Mouse (Mus musculus): ENCODE results near the gene Gm49322. TPM values are rescaled to one million over a fixed set of nuclear protein-coding genes. Genes with fewer than 3 reads are reported as not detected.
A peak's percentile ranks its signal among the peaks of the same experiment; 100 is the strongest.
"Not testable (repeated sequence)": the region's sequence is repeated elsewhere in the genome, so short reads cannot be mapped to it uniquely, and the experiment has no call there.

The Gm49322 gene
- total RNA-seq, 2 experiments from 2014 or later = 0.21 to 0.33 TPM

DNA sequence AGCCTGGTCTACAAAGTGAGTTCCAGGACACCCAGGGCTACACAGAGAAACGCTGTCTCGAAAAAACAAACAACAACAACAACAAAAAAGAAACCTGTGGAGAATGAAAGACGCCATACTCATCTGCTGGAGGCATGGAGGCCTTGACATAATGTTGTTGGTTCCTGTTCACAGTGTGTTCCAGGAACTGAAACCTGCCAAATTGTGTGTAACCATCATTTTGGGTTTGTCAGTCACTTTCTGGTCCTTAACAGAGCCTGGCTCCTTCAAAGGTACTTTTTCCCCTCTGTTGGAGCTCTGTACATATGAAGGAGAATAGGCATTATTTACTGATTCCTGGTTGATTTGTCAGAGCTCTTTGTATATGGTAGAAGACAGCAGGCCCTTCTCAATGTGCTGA lies 6.1 kb downstream of the Gm49322 start:
- DNase-seq = no peak

DNA sequence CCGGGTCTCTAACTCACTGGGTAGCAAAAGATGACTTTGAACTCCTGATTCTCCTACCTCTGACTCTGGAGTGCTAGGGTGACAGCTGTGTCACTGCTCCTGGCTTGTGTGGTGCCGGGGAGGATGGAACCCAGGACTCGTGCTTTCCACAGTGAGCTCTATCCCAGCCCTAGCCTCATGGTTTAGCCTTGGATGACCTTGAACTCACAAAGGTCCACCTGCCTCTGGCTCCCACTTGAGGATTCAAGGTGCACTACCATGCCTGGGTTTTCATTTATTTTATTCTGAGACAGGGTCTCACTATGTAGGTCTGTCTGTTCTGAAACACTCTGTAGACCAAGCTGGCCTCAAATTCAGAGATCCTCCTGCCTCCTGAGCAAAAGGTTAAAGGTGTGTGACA lies 8.0 kb downstream of the Gm49322 start:
- no peak for DNase-seq

DNA sequence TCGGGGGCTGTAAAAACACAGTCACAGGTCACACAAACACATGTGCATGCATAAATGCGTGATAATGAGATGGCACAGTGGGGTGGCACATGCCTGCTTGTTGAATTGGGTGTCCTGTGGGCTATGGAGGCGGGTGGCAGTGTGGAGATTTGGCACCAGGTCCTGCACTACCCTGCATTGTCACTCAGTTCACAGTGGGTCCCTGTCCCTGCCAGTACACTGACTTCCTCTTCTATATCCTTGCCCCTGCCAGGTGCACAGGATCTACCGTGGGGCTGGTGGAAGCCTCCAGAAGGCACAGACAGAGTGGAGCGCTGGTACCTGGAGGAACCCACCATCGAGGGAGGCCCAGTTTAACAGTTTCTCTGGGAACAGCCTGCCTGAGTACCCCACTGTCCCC lies 8.5 kb downstream of the Gm49322 start:
- DNase-seq = no peak

DNA sequence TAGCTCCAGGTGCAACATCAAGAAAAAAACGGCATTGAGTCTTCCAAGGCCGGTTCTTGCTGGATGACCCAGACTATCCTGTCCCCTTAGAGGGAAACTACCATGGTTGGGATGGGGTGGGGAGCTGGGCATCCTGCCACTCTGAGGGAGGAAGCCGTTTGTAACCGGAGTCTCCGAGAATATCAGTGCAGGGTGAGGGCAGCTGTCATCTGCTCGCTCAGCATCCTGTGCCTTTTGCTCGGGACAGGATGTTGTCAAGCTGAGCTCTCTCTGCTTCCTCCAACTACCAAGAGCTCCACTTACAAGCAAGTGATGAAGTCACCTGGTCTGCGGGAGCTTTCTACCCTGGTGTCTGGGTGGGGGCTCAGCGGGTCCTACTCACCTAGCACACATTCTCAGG lies 12.4 kb downstream of the Gm49322 start:
- peak; percentile 59 for DNase-seq

DNA sequence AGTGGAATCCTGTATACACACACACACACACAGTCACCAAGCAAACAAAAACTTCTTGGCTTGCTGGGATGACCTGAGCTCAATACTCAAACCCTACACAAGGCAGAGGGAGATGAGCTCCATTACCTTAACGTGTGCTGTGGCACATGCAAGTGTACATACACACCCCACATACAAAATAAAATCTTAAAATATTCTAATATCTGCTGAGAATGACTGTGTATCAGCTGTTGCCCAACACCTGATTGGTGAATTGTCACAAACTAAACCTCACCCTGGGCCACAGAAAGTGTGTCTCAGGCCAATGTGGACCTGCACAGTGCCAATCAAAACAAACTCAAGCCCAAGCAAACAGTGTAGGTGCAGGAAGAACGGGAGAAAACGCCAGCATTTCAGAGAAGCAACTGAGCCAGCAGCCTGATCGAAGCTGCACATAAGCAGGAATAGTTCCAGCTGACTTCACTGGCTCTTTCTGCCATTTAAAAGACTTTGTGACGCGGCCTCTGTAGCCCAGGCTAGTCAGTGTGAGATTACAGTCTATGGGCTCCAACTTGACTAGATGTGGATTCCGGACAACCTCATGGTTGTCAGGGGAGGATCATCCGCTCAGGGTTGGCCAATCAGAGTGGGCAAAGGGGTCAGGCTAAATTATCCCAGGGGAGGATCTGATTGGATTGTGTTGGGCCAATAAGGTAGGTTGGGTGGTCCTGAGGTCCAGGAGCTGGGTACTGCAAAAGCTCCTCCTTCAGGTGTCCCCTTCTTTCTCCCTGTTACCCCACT lies 13.8 kb downstream of the Gm49322 start:
- DNase-seq = no peak

DNA sequence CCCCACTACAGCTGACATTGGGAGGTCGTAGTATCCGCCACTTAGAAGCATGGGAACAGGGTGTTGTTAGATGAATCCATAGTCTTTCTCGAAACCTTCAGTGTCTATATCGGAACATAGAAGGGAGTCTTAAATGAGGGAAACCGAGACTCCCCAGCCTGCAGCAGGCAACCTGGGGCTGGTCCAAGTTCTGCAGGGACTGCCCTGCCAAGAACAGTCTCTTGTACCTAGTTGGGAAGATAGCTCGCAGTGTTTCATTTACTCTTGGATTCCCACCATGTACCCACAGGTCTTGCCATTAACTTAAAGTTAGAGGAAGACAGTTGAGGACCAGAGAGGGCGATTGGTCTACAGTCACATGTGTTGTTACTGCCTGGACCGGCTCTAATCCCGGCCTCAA lies 14.5 kb downstream of the Gm49322 start:
- DNase-seq = no peak

DNA sequence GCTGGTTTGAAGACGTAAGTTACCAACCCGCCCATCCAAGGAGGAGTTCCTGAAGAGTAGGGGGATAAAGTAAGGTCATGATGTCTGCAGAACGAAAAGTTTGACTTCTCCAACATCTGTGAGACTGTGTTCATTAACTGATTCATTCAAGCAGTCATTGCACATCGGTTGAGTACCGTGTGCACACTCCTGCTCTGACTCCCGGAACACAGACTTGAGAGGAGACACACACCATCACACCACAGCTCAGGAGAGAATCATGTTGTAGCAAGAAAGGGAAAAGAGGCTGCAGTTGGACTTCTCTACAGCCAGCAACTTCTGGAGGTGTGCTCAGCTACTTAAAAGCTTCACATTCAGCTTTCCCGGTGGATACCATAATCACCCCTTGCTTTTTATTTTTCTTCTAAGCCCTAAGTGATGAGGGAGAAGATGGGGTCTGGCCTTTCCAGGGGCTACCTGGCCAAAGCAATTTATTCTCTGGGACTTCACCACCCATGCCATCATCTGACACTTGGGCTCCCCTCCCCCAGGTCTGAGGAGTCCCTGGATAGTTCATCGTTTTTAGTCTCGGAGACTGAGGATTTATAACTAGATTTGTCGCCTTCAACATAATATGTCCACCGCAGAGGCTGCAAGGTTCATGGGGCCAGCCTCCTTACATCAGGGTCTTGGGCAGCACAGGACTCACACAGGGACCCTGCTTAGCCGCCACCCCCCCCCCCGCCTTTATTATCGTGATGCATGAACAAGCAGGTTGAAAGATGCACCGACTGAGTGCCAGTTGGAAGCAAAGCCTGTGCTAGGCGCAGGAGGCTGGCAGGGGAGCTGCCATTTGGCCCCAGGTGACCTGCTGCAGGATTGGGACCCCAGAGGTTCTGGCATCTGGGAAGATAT lies 15.2 kb downstream of the Gm49322 start:
- no peak for DNase-seq

DNA sequence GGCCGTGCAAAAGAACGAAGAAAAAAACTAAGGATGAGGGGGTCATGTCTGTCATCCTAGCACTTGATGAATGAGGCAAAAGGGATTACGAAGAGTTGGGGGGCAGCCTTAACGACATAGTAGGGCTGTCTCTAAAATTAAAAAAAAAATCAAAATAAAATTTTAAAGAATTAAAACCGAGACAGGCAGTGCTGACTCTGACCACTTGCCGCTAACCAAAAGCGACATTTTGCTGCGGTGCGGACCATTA lies 15.8 kb downstream of the Gm49322 start:
- DNase-seq = no peak

DNA sequence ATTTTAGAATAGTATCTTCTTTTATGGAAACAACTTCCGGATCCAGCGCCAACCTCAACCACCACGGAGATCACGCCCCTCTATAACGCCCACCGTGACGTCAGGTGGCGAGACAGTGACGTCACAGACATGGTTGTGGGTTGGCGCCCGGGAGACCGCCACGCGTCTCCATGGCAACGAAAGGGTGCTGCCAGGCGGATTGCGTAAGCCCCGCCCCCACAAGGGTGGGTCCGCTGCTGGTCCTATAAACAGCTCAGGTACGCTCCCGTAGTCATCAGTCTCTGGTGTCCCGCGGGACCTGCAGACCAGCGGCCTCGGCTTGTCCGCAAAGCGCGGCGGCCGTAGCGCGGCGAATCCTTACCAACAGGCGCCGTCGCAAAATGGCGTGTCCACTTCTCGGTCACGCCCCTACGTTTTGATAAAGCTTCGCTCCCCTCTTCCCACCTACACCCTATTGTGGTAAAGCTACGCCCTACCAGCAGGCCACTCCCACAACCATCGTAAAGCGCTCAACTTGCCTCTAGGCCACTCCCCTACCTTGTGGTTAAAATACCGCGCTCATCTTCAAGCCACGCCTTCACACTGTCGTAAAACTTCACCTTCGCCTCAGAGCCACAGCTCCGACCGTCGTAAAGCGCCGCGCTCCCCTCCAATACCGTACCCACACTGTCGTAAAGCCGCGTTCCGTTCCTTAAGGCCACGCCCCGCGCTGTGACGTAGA lies 16.3 kb downstream of the Gm49322 start:
- peak; percentile 98 for DNase-seq

DNA sequence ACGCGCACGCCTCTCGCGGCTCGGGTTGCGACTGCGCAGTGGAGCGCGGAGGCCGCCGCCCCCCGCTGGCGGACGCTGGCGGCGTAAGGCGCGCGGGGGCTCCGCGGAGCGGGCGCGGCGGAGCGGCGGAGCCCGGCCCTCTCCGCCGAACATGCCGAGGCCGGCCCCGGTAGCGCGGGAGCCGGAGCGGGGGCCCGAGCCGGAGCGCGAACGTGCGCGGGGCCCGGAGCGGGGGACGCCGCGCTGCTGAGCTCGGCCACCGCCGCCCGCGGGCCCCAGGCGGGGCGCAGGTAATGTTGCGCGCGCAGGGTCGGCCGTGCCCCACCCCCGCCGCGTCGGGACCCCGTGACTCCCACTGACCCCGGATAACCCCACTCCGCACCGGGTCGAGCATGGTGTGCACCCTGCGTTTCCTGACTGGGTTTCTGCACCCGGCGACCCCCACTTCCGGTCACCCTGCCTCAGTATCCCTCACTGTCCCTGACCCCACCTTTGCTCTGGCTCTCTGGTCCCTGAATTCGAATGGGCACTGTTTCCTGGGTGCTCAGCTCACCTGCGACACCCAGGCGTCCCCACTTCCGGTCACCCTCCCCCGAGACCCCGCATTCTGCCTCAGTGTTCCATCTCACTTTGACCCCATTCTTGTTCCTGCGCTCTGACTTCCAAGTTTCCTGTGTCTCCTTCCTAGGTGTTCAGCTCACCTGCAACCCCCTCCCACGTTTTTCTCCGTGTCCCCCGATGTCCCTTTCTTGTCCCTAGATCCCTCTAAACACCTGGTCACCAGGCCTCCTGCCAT lies 17.0 kb downstream of the Gm49322 start, which contains the start of gene Csnk1g2:
Gene Csnk1g2, plus strand, starts transcription at position 178 of the 796 bp plus-strand sequence.
- DNase-seq = peak; percentile 53

DNA sequence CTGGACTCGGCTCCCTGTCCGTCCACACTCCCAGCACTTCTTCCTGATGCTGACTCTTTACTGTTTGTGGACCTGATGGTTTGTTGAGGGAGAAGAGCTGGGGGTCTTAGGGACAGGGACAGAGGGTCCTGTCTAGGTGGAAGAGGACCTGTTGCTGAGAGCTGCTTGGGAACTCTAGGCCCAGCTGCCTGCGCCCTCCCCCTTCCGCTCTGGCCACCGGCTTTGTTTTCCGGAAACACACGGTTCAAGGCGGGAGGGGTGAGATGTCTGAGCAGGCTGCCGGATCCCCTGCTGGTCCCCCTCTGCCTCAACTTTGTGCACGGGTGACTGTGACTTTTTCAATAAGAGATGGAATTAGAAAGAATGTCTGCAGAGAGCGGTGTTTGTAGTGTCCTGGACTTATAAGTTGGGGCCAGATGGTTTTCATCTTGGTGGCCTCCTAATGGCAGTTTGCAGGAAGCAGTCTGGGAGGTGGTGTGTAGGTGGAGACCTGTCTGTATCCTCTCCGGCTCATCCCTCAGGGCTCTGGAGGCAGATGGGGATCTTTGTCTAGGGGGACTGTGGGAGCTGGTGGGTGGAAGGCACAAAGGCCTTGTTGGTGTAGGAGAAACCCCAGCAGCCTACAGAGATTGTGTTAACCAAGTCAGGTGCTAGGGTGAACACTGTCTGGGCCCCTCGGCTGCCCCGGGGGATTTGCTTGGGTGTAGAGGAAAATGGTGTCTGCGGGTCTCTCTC lies 17.8 kb downstream of the Gm49322 start:
- DNase-seq = peak; percentile 56

DNA sequence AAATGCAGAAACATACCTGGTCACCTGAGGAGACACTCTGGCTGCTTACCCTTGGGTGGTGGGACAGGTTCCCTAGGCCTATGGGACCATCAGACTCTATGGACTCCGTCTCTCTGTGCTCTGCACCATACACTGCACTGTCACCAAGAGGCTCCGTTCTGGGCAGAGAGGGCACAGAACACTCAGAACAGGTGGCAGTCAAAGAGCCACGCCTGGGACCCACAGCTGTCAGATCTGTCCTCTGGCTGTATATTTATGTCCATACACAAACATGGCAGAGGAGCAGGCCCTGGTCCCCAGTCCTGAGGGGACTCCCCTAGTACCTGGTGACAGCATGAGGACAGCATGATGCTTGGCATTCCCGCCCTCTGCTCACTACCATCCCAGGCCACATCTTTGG lies 19.9 kb downstream of the Gm49322 start:
- no peak for DNase-seq

DNA sequence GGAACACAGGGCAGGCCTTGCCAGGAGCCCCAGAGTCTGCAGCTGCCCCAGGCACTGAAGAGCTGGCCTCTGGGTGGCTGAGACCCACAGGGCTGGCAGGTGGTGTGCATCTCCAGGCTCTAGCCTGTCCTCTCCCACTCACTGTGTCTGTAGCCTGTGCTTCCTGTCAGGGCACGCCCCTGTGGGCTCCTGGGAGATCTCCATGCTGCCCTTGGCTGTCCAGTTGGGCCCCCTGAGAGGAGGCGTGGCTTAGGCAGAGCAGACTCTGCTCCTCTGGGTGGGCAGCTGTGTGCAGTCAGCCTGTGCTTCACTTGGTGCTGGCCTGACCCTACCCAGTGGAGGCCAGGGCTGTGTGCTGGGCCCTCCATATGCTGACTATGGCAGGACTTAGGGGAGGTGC lies 21.9 kb downstream of the Gm49322 start:
- peak; percentile 65 for DNase-seq

DNA sequence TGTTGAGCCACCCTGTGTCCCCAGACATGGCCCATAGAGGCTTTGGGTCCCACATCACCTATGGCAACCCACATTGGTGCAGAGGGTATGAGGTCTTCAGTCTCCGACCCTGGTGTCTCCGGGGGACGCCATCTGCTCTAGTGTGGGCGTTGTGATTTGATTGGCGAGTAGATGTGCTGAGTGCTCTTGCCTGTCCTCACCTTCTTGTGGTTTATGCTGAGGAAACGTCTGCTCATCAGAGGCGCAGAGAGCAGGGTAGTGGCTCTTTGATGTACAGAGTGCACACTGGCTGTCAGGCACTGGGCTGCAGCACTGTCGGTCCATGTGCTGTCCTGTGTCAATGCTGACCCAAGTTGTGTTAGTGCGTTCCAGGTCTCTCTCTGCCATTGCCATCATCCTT lies 23.1 kb downstream of the Gm49322 start:
- DNase-seq = no peak

DNA sequence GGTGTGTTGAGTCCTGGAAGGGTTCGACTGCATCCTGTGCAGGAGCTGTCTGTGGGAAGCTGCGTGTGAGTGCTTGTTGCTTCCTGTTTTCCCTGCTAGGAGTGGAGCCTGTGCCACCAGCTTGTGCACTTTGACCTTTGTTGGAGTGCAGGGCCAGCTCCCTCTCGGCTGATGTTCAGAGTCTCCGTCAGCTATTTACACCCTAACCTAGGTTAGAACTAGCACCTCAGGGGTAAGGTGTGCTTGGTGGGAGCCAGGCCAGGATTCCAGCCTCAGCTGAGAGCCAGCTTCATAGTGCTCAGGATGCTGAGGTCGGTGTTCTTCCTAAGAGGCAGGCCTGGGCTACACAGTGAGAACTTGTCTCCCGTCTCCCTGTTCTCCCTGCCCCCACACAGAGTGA lies 29.5 kb downstream of the Gm49322 start:
- no peak for DNase-seq

DNA sequence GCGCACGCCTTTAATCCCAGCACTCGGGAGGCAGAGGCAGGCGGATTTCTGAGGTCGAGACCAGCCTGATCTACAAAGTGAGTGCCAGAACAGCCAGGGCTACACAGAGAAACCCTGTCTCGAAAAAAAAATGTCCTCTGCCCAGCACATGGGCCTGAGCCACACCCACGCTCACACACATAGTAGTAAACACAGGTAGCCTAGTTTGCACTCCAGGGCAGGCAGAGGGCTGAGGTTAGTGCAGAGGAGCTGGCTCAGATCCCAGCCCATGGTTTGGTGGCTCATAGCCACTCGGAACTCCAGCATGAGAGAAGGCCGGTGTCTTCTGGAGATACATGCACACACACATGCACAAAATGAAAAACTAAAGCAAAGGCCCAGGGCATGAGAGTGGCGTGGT lies 41.1 kb downstream of the Gm49322 start:
- DNase-seq = no peak

DNA sequence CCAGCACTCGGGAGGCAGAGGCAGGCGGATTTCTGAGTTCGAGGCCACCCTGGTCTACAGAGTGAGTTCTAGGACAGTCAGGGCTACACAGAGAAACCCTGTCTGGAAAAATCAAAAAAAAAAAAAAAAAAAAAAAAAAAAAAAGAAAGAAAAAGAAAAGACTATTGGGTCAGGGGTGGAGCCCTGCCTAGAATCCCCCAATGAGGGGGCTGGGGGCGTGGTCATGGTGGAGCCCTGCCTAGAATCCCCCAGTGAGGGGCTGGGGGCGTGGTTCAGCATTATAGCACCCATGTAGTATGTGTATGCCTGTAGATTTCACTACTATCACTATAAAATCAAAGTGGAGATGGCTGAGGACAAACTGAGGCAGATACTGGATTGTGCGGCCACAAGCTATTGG lies 44.1 kb downstream of the Gm49322 start:
- DNase-seq = not testable (repeated sequence)

DNA sequence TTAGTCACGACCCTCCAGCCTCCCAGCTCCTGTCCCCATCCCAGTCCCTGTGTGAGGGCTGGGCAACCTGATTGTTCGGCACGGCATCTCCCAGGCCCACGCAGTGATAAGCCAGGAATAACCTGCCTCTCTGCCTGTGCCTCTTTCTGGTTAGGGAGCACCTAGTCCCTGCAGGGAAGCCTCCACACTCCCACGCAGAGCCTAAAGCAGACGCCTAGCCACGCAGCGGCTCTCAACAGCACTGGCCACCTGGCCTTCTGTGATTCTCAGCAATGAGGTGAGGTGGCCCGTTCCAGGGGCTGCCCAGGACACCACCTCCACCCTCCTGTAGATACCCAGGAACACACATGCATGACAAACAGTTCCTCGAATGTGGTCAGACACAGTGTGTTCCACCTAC lies 44.6 kb downstream of the Gm49322 start:
- no peak for DNase-seq

DNA sequence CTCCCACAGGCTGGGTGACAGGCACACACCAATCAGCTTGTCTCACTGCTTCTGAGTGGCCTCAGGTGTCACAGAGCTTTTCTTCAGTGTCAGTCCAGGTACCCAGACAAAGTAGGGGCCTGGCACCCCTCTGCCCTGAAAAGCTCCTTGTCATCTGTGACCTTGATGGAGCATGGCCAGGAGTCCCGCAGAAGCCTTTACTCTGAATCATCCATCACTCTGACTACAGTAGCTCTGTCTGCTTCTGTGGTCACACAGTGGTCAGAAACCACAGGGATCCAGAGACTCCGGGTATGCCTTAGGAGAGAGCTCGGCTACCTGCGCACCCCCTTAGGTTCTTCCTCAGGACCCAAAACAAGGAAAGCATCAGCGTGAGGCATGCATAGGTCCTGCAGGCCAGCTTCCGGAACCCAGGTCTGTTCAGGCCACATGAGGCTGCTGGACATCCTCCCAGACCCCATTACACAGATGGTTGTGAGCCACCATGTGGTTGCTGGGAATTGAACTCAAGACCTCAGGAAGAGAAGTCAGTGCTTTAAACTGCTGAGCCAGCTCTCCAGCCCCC lies 47.4 kb downstream of the Gm49322 start:
- DNase-seq = no peak

DNA sequence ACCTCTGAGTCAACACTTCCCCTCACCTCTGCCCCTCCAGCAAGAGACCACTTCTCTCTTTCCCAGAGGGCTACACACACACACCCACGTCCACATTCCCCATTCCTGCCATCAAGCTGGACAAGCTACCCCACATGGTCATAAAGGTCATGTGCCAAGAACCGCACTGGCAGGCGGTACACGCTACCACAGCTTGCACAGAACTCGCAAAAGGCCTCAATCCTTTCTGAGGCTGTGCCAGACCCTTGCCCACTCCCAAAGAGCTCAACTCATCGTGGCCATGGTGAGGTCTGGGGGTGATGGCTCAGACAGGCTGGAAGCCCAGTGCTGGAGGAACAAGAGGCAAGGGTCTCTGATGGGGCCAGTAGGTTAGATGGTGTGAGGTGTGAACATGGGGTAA lies 49.0 kb downstream of the Gm49322 start:
- DNase-seq = no peak

Data from gastrocnemius, postnatal 25 days (tissue).